Mouse (Mus musculus): ENCODE data around the gene Agap1. TPM values are rescaled to one million over a fixed set of nuclear protein-coding genes. Genes with fewer than 3 reads are reported as not detected.

Agap1 gene
- polyA plus RNA-seq, 1 experiment from 2014 or later, result 21.3 TPM

DNA sequence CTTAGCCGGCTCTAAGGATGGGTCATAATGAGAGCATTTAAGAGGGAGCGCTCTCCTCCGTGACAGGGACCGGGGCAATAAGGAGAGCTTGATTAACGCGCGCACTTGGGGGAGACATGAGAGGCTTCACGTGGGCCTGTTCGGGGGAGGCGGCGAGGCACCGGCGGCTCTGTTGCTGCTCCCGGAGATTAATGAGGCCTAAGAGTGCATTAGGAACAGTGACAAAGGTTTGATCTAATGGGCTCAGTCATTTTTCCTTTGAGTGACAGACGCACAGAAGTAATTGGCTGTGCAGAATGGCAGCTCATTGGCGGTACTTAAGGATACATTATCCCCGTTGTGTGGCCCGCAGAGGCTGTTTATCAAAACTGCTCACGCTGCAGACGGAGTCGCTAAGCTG lies 296.3 kb downstream of the Agap1 start:
- Histone ChIP-seq H3K4me1 (ENCODE audit: insufficient read depth) (peaks cover 7% of the 10 kb centered on the region; the same call in 1 of the 2 replicates), H3K4me2 (peak overlapping the region; percentile 47), H3K36me3 (ENCODE audit: insufficient read depth) (no peaks in the 10 kb centered on the region), H3K4me3 (ENCODE audit: low read depth, low read length) (no peak overlapping the region), H3K9ac (no peak overlapping the region), H3K9me3 (ENCODE audit: low read depth, low read length) (no peaks in the 10 kb centered on the region), H3K27ac (ENCODE audit: low read depth) (no peak overlapping the region), H3K27me3 (ENCODE audit: insufficient read depth, low read length) (no peaks in the 10 kb centered on the region)
- TF ChIP-seq CTCF (IDR thresholded peaks at IDR 0.05; ENCODE audit: low read depth), result no peak
- ATAC-seq (ENCODE audit: insufficient read depth), result no peak
- WGBS, result 17% methylated on average over 21 of the region's 21 CpGs
- DNase-seq, result peak; percentile 46

DNA sequence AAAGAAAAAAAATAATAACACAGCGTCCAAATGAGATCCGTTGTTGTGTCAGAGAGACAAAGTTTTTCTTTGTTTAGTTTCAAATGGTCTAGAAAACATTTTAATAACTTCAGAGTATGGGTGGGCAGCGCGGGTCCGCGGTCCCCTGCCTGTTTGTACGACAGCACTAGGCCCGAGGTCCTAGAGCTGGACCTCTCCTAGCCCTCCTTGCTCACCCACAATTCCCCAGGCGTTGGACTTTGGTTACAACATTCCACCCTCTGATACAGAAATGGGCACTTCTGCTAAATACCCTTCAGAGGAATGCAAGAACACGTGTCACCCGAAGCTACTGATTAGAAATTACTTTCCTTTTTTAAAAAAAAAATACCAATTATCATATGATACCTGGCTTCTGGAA lies 296.7 kb downstream of the Agap1 start:
- ATAC-seq (ENCODE audit: insufficient read depth) (no peak), DNase-seq (no peak)
- no peak for TF ChIP-seq CTCF (IDR thresholded peaks at IDR 0.05; ENCODE audit: low read depth)
- Histone ChIP-seq H3K27me3 (ENCODE audit: insufficient read depth, low read length) (no peaks in the 10 kb centered on the region), H3K9me3 (ENCODE audit: low read depth, low read length) (no peaks in the 10 kb centered on the region), H3K4me1 (ENCODE audit: insufficient read depth) (peaks cover 7% of the 10 kb centered on the region; the same call in 1 of the 2 replicates), H3K36me3 (ENCODE audit: insufficient read depth) (no peaks in the 10 kb centered on the region), H3K9ac (no peak overlapping the region), H3K4me2 (peak overlapping the region; percentile 47; the same call in 1 of the 2 replicates), H3K4me3 (ENCODE audit: low read depth, low read length) (no peak overlapping the region), H3K27ac (ENCODE audit: low read depth) (no peak overlapping the region)
- 56% methylated on average over 11 of the region's 11 CpGs for WGBS

DNA sequence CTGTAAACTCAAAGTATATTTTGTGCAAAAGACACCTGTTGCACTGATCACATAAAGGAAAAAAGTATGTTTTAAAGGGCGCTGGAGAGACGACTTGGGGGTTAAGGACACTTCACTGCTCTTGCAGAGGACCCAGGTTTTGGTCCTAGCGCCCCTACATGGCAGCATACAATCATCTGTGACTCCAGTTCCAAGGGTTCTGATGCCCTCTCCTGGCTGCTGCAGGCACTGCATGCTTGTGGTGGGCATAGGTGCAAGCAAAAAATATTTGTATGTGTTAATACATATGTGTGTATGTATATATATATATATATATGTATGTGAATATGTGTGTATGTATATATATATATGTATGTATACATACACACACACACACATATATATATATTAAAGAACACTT lies 298.1 kb downstream of the Agap1 start:
- Histone ChIP-seq H3K36me3 (ENCODE audit: insufficient read depth) (no peaks in the 10 kb centered on the region), H3K9ac (no peak overlapping the region), H3K9me3 (ENCODE audit: low read depth, low read length) (no peaks in the 10 kb centered on the region), H3K4me1 (ENCODE audit: insufficient read depth) (peaks cover 7% of the 10 kb centered on the region; the same call in 1 of the 2 replicates), H3K27me3 (ENCODE audit: insufficient read depth, low read length) (no peaks in the 10 kb centered on the region), H3K4me2 (no peak overlapping the region), H3K4me3 (ENCODE audit: low read depth, low read length) (no peak overlapping the region), H3K27ac (ENCODE audit: low read depth) (no peak overlapping the region)
- WGBS, result 93% methylated on average over 3 of the region's 3 CpGs
- DNase-seq (no peak), ATAC-seq (ENCODE audit: insufficient read depth) (no peak)
- peak; percentile 44 for TF ChIP-seq CTCF (IDR thresholded peaks at IDR 0.05; ENCODE audit: low read depth)

DNA sequence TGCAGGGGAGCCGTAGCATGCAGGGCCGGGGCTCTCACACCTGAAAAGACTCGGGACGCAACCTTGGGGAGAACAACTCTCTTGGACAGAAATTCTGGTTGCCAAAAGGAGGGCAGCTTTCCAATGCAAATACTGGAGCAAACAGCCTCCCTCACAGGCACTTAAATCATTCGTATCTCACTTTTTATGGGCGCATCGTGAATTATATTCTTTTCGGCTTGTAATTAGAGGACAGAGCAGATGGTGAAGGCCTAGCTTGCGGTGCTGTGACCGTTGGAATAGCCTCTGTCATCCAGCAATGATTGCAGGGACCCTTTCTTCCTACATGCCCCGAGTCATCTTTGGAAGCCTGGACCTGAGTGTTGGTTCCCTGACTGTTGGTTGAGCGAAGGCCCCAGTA lies 300.8 kb downstream of the Agap1 start:
- Histone ChIP-seq H3K27me3 (ENCODE audit: insufficient read depth, low read length) (no peaks in the 10 kb centered on the region), H3K4me3 (ENCODE audit: low read depth, low read length) (no peak overlapping the region), H3K4me1 (ENCODE audit: insufficient read depth) (peaks cover 6% of the 10 kb centered on the region; the same call in 1 of the 2 replicates), H3K9me3 (ENCODE audit: low read depth, low read length) (no peaks in the 10 kb centered on the region), H3K36me3 (ENCODE audit: insufficient read depth) (no peaks in the 10 kb centered on the region), H3K4me2 (no peak overlapping the region), H3K9ac (no peak overlapping the region), H3K27ac (ENCODE audit: low read depth) (no peak overlapping the region)
- TF ChIP-seq CTCF (IDR thresholded peaks at IDR 0.05; ENCODE audit: low read depth), result no peak
- ATAC-seq (ENCODE audit: insufficient read depth) (no peak), DNase-seq (no peak)
- WGBS, result 66% methylated on average over 12 of the region's 12 CpGs

DNA sequence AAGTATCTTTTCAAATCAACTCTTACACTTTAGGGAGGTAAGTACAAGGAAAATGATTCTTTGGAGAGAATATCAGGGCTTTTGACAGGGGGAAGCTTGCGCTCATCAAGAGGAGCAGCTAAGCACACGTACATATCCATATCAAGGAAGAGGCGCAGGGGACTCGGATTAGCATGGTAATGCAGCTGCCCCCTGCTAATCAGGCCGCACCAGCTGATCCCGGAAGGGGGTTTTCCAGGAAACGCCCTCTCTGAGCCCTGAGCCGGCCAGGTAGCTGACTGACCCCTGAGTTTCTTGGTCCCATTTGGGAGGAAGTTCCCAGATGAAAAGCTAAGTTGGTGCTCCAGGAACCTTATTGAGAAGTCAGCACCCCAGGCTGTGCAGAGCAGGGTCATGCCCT lies 301.8 kb downstream of the Agap1 start:
- H3K36me3 ChIP-seq (ENCODE audit: insufficient read depth), result no peaks in the 10 kb centered on the region
- H3K4me3 ChIP-seq (ENCODE audit: low read depth, low read length), result no peak overlapping the region
- DNase-seq (no peak), ATAC-seq (ENCODE audit: insufficient read depth) (no peak)
- H3K9me3 ChIP-seq (ENCODE audit: low read depth, low read length), result no peaks in the 10 kb centered on the region
- no peak overlapping the region for H3K9ac ChIP-seq
- H3K4me2 ChIP-seq, result no peak overlapping the region
- H3K27ac ChIP-seq (ENCODE audit: low read depth), result no peak overlapping the region
- H3K27me3 ChIP-seq (ENCODE audit: insufficient read depth, low read length), result no peaks in the 10 kb centered on the region
- TF ChIP-seq CTCF (IDR thresholded peaks at IDR 0.05; ENCODE audit: low read depth), result no peak
- WGBS, result 52% methylated on average over 8 of the region's 8 CpGs
- H3K4me1 ChIP-seq (ENCODE audit: insufficient read depth), result no peaks in the 10 kb centered on the region

DNA sequence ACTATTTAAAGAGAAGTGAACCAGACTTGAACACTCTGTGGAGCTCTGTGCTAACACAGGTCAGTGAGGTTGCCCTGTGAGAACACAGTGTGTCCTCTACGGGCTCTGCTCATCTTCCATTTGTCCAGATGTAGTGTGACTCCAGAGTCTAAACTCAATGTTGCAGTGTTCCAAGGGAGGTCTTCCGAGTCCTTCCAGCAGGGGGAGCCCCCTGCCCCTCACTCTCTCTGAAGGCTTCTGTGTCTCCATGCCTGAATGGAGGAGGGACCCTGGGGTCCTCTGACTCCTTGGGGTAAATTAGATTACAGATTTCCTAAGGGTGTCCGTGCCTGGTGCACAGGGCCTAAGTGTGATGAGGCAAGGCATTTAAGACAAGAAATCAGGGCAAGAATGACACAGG lies 302.9 kb downstream of the Agap1 start:
- H3K9ac ChIP-seq, result no peak overlapping the region
- no peak overlapping the region for H3K4me2 ChIP-seq
- DNase-seq (peak; percentile 19), ATAC-seq (ENCODE audit: insufficient read depth) (no peak)
- H3K36me3 ChIP-seq (ENCODE audit: insufficient read depth), result 0 out of 2 replicates have a peak, but pooled peaks cover under 1% of the 10 kb centered on the region
- H3K27me3 ChIP-seq (ENCODE audit: insufficient read depth, low read length), result no peaks in the 10 kb centered on the region
- no peak overlapping the region for H3K27ac ChIP-seq (ENCODE audit: low read depth)
- no peaks in the 10 kb centered on the region for H3K4me1 ChIP-seq (ENCODE audit: insufficient read depth)
- H3K9me3 ChIP-seq (ENCODE audit: low read depth, low read length), result no peaks in the 10 kb centered on the region
- 55% methylated on average over 3 of the region's 3 CpGs for WGBS
- no peak overlapping the region for H3K4me3 ChIP-seq (ENCODE audit: low read depth, low read length)
- peak; percentile 63 for TF ChIP-seq CTCF (IDR thresholded peaks at IDR 0.05; ENCODE audit: low read depth)

DNA sequence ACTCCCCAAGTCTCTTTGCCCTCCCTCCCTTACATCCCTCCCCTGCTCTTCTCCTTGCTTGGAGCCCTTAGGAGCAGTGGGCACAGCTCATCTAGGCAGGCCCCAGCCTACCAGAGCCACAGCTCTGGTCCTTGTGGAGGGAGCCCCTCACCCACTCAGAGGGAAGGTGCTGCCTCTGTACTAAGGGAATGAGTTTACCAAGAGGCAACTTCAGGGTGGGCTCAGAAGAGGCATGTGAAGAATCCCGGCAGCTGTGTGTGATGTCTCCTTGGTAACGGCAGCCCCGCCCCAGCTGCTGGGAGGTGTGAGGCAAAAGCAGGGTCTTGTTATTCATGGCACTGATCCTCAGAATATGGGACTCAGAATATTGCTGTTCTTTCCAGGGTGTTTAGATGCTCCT lies 309.3 kb downstream of the Agap1 start:
- H3K36me3 ChIP-seq (ENCODE audit: insufficient read depth), result 0 out of 2 replicates have a peak, but pooled peaks cover 3% of the 10 kb centered on the region
- H3K9ac ChIP-seq, result no peak overlapping the region
- H3K4me3 ChIP-seq (ENCODE audit: low read depth, low read length), result no peak overlapping the region
- H3K4me2 ChIP-seq, result no peak overlapping the region
- no peak overlapping the region for H3K27ac ChIP-seq (ENCODE audit: low read depth)
- H3K4me1 ChIP-seq (ENCODE audit: insufficient read depth), result peaks cover 3% of the 10 kb centered on the region; the same call in 1 of the 2 replicates
- H3K27me3 ChIP-seq (ENCODE audit: insufficient read depth, low read length), result no peaks in the 10 kb centered on the region
- 5% methylated on average over 3 of the region's 3 CpGs for WGBS
- DNase-seq (peak; percentile 81), ATAC-seq (ENCODE audit: insufficient read depth) (peak; percentile 94)
- H3K9me3 ChIP-seq (ENCODE audit: low read depth, low read length), result no peaks in the 10 kb centered on the region
- no peak for TF ChIP-seq CTCF (IDR thresholded peaks at IDR 0.05; ENCODE audit: low read depth)

All from lung, embryonic 14.5 days (tissue).